ENCODE assay signal across 8 mouse cellular contexts in the genomic region with DNA sequence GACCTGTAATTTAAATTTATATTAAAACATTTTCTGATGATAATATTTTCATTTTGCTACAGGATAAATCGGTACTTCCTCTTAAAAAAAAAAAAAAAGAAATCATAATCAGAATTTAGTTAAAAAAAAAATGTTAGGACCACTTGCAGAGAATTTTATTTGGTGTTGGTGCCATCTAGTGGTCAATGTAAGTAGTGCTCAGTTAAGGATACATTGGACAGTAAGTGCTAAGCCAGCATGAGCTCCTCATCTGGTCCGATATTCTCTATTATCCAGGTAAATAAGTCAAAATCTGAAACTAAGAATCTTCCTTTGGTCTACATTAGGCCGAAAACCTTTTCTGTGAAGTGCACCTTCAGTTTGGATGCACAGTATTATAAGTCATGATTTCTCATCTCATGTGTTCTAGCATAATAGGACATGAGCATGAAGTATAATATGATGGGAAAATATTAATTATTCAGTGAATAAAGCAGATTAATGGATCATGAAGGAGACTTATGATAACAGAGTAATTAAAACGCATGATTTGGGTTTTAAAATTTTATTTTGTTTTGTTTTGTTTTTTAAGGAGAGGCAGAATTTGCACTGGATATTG. TPM values are rescaled to one million over a fixed set of nuclear protein-coding genes. Genes with fewer than 3 reads are reported as not detected.
DNase-seq lines count a peak whose midpoint lies in the region; ATAC-seq and TF ChIP-seq lines count a peak whose summit lies in the region.

No protein-coding gene starts in this region.

- H3K36me3 ChIP-seq in liver, postnatal 0 days (replicated peaks; ENCODE audit: insufficient read depth, low read length): no peaks in the 10 kb centered on the region

- H3K9ac ChIP-seq in liver, postnatal 0 days (replicated peaks): no peak overlapping the region

- no peak for TF ChIP-seq EP300 in liver, postnatal 0 days (IDR thresholded peaks at IDR 0.05; ENCODE audit: low read depth)

- H3K27me3 ChIP-seq in cerebellum, adult 2 months (ENCODE audit: control insufficient read depth, insufficient read depth, low read length): no peaks in the 10 kb centered on the region
- no peaks in the 10 kb centered on the region for H3K27me3 ChIP-seq in liver, postnatal 0 days (ENCODE audit: insufficient read depth, low read length)

- peak; percentile 22; the same call in 1 of the 2 replicates for TF ChIP-seq CTCF in cerebellum, adult 2 months (IDR thresholded peaks at IDR 0.05; ENCODE audit: borderline replicate concordance, insufficient read depth, low read depth, low read length)
- peak; percentile 69 for TF ChIP-seq CTCF in liver, postnatal 0 days (IDR thresholded peaks at IDR 0.05; ENCODE audit: low read depth)

- no peak overlapping the region for H3K4me3 ChIP-seq in cerebellum, adult 2 months (replicated peaks; ENCODE audit: insufficient read depth, low read depth, low read length)
- no peak overlapping the region for H3K4me3 ChIP-seq in liver, postnatal 0 days (ENCODE audit: low read depth, low read length)

- TF ChIP-seq POLR2A in cerebellum, adult 2 months (IDR thresholded peaks at IDR 0.05; ENCODE audit: borderline replicate concordance, insufficient read depth, low read length): no peak

- H3K4me1 ChIP-seq in cerebellum, adult 2 months (ENCODE audit: control insufficient read depth, insufficient read depth, low read length): no peaks in the 10 kb centered on the region
- H3K4me1 ChIP-seq in liver, postnatal 0 days (ENCODE audit: insufficient read depth): no peaks in the 10 kb centered on the region

- no peak overlapping the region for H3K27ac ChIP-seq in cerebellum, adult 2 months (ENCODE audit: insufficient read depth, low read length)
- no peak overlapping the region for H3K27ac ChIP-seq in liver, postnatal 0 days (ENCODE audit: low read depth)

- no peak for ATAC-seq in liver, postnatal 0 days

- H3K9me3 ChIP-seq in liver, postnatal 0 days (ENCODE audit: low read length): no peaks in the 10 kb centered on the region

- 9% methylated on average over 4 of the region's 4 CpGs for whole genome bisulfite sequencing in cerebellum, adult 2 months
- WGBS in liver, postnatal 0 days (ENCODE audit: insufficient replicate concordance): 11% methylated on average over 4 of the region's 4 CpGs

- no peak overlapping the region for H3K4me2 ChIP-seq in liver, postnatal 0 days (ENCODE audit: low read depth, low read length)

- peak; percentile 42 for DNase-seq in left cerebral cortex, adult 11 months (ENCODE audit: low spot score)
- no peak for DNase-seq in left cerebral cortex, adult 8-10 months (ENCODE audit: low spot score in 2 of 2)
- DNase-seq in MEL-GATA-1-ER (ENCODE audit: extremely low read depth, low read depth): peak; percentile 31
- DNase-seq in cerebellum, adult 2 months: peak in 1 of 2 experiments; percentile 43
- DNase-seq in gonadal fat pad, adult 2 months (ENCODE audit: low read depth): peak; percentile 2
- DNase-seq in liver, postnatal 0 days: no peak
- peak; percentile 44 to 51 for DNase-seq in right cerebral cortex, postnatal 10 days (ENCODE audit: low spot score in 2 of 2)
- no peak for DNase-seq in gastrocnemius, postnatal 25 days

RNA-seq across cellular contexts. Expression of gene Olfr449, which starts 26.1 kb away (rescaled TPM):
- not detected for total RNA-seq in left cerebral cortex, adult 8-10 months (2022)
- polyA plus RNA-seq in cerebellum, adult 2 months (2012; rRNA removed): not detected in 2 replicates
- not detected in 2 replicates for polyA plus RNA-seq in gonadal fat pad, adult 2 months (2012; rRNA removed)
- polyA plus RNA-seq in liver, postnatal 0 days (2015; fragmentation: Nextera tagmentation; extraction: Ambion mirVana): not detected in 2 replicates
- not detected for total RNA-seq in gastrocnemius, postnatal 25 days (2021)

RNA-seq across cellular contexts. Expression of gene Olfr448, which starts 29.9 kb away (rescaled TPM):
- not detected for total RNA-seq in left cerebral cortex, adult 8-10 months (2022)
- polyA plus RNA-seq in cerebellum, adult 2 months (2012; rRNA removed): not detected in 2 replicates
- polyA plus RNA-seq in gonadal fat pad, adult 2 months (2012; rRNA removed): not detected in 2 replicates
- not detected in 2 replicates for polyA plus RNA-seq in liver, postnatal 0 days (2015; fragmentation: Nextera tagmentation; extraction: Ambion mirVana)
- total RNA-seq in gastrocnemius, postnatal 25 days (2021): not detected

RNA-seq across cellular contexts. Expression of gene Olfr447, which starts 48.4 kb away (rescaled TPM):
- not detected for total RNA-seq in left cerebral cortex, adult 8-10 months (2022)
- not detected in 2 replicates for polyA plus RNA-seq in cerebellum, adult 2 months (2012; rRNA removed)
- not detected in 2 replicates for polyA plus RNA-seq in gonadal fat pad, adult 2 months (2012; rRNA removed)
- not detected in 2 replicates for polyA plus RNA-seq in liver, postnatal 0 days (2015; fragmentation: Nextera tagmentation; extraction: Ambion mirVana)
- total RNA-seq in gastrocnemius, postnatal 25 days (2021): not detected

RNA-seq across cellular contexts. Expression of gene Olfr450, which starts 48.6 kb away (rescaled TPM):
- total RNA-seq in left cerebral cortex, adult 8-10 months (2022): not detected
- polyA plus RNA-seq in cerebellum, adult 2 months (2012; rRNA removed): not detected in 2 replicates
- polyA plus RNA-seq in gonadal fat pad, adult 2 months (2012; rRNA removed): not detected in 2 replicates
- polyA plus RNA-seq in liver, postnatal 0 days (2015; fragmentation: Nextera tagmentation; extraction: Ambion mirVana): not detected in 2 replicates
- total RNA-seq in gastrocnemius, postnatal 25 days (2021): not detected

Comparison
In these comparisons a context has a peak if more than half of its experiments do, and no peak if none do; other contexts are left out.
1. DNase-seq: peak in left cerebral cortex, adult 11 months (single experiment), MEL-GATA-1-ER (single experiment), gonadal fat pad, adult 2 months (single experiment) and right cerebral cortex, postnatal 10 days (2 of 2); none in left cerebral cortex, adult 8-10 months (0 of 2), liver, postnatal 0 days (single experiment) and gastrocnemius, postnatal 25 days (single experiment).